Mouse (Mus musculus) neural tube, embryonic 14.5 days (tissue): Measurements from ENCODE around the gene Gm2001. TPM values are rescaled to one million over a fixed set of nuclear protein-coding genes. Genes with fewer than 3 reads are reported as not detected.
"Not testable (repeated sequence)": the region's sequence is repeated elsewhere in the genome, so short reads cannot be mapped to it uniquely, and the experiment has no call there.

Source experiments
- ATAC-seq: fragments of 200-750 bp; cut with Nextera tagmentation; 2 replicates; pipeline ENCODE4 v1.8.0; 2017; ENCODE audit warnings: low read depth, mild to moderate bottlenecking, moderate TSS enrichment, moderate library complexity
- H3K27ac ChIP-seq: fragments of 300-500 bp; sonication (generic); 2 replicates; pipeline ENCODE4 v1.5.1; 2014; ENCODE audit warnings: low read depth, mild to moderate bottlenecking, control low read depth, low read length, moderate library complexity, mixed read lengths
- H3K27me3 ChIP-seq: fragments of 300-500 bp; sonication (generic); 2 replicates; pipeline ENCODE4 v1.6.1; 2014; ENCODE audit warnings: low read length; ENCODE audit not compliant: control insufficient read depth, insufficient read depth
- H3K36me3 ChIP-seq: fragments of 300-500 bp; sonication (generic); 2 replicates; pipeline ENCODE4 v1.6.1; 2014; ENCODE audit warnings: low read length, mixed read lengths; ENCODE audit not compliant: control insufficient read depth, insufficient read depth
- H3K4me1 ChIP-seq: fragments of 300-500 bp; sonication (generic); 2 replicates; pipeline ENCODE4 v1.6.1; 2014; ENCODE audit warnings: low read length; ENCODE audit not compliant: control insufficient read depth, insufficient read depth
- H3K4me2 ChIP-seq: fragments of 300-500 bp; sonication (generic); 2 replicates; pipeline ENCODE4 v1.6.1; 2014; ENCODE audit warnings: mild to moderate bottlenecking, low read depth, low read length, control low read depth
- H3K4me3 ChIP-seq: fragments of 300-500 bp; sonication (generic); 2 replicates; pipeline ENCODE4 v1.5.1; 2014; ENCODE audit warnings: low read depth, low read length, control low read depth, mixed read lengths
- H3K9ac ChIP-seq: fragments of 300-500 bp; sonication (generic); replicated peaks from 2 replicates; pipeline ENCODE4 v1.6.1; 2014; ENCODE audit warnings: low read depth, mild to moderate bottlenecking, control low read depth, low read length, mixed read lengths
- H3K9me3 ChIP-seq: fragments of 300-500 bp; sonication (generic); 2 replicates; pipeline ENCODE4 v1.6.1; 2016; ENCODE audit warnings: low read length; ENCODE audit not compliant: control insufficient read depth
- WGBS: fragments of 180-500 bp; shearing (Covaris S2); extraction: QIAGEN DNeasy Blood & Tissue Kit; methylation state at CpG from one replicate; pipeline ENCODE4 v1.1.7; 2014; 5-methylcytosine and 5-hydroxymethylcytosine counted together
- polyA plus RNA-seq: library from polyadenylated mRNA; unstranded; fragments of >200 nt; fragmentation: Nextera tagmentation; extraction: Ambion mirVana; gene quantifications from 2 replicates; pipeline ENCODE4 v1.2.1, GENCODE M21; 2014

Gene Gm2001
- polyA plus RNA-seq, result not detected in 2 replicates

DNA sequence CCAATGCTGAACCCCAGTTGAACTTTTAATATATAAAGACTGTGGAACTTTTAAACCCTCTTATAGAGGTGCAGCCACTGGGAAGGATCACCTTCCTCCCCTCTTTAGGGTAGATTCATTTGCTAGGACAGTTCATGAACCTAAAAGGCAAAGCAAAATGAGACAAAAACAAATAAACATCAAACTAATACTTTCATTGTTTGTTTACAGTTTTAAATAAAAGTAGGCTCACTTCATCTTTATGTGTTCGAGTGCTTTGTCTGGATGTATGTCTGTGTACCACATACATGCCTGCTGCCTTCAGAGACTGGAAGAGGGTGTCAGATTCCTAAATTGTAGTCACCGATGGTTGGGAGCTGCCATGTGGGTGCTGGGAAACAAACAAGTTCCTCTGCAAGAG is at the start of gene Gm2001:
Gene Gm2001, minus strand, starts transcription at position 101 of the 400 bp plus-strand sequence.
- not testable (repeated sequence) for H3K27ac ChIP-seq, H3K4me1 ChIP-seq, ATAC-seq, H3K4me2 ChIP-seq, H3K36me3 ChIP-seq, H3K27me3 ChIP-seq, H3K9ac ChIP-seq, H3K9me3 ChIP-seq, H3K4me3 ChIP-seq
- 78% methylated on average over 1 of the region's 2 CpGs for WGBS

GRCm38 (mm10) chr12:87873772-87874171 is 31.6 kb upstream of the Gm2001 start, which contains the start of gene Gm2016:
TSS of gene Gm2016 (plus strand) at chr12:87874072.
- not testable (repeated sequence) for ATAC-seq

DNA sequence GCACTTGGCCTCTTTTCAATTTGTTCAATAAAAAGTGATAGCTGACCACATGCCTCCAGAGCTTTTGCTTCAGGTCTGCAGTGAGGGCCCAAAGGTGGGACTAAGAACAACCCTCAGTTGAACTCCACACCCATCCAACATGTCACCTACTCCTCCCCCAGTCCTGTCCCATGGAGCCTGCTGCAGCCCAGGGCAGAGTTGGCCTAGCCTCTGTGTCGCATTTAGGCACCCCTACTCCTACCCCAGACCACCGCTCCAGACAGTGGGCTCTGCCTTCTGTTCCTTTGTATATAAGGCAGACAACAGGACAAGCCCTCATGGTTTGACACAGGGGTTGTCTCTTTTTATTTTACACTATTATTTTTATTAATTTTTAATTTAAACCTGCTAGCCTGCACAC is 21.9 kb upstream of the Gm2001 start:
- not testable (repeated sequence) for H3K4me1 ChIP-seq, H3K27me3 ChIP-seq, H3K9me3 ChIP-seq, H3K27ac ChIP-seq, H3K9ac ChIP-seq, H3K4me3 ChIP-seq, ATAC-seq, H3K36me3 ChIP-seq, H3K4me2 ChIP-seq
- 81% methylated on average over 2 of the region's 2 CpGs for WGBS

More at GRCm38 (mm10) chr12:87873772-87874171, 31.6 kb upstream of the Gm2001 start, which contains the start of gene Gm2016:
- H3K4me2 ChIP-seq, H3K4me1 ChIP-seq, H3K27me3 ChIP-seq, H3K36me3 ChIP-seq, H3K4me3 ChIP-seq, H3K9me3 ChIP-seq, H3K9ac ChIP-seq, H3K27ac ChIP-seq: not testable (repeated sequence)
- 89% methylated on average over 5 of the region's 5 CpGs for WGBS

- H3K27me3 ChIP-seq, H3K27ac ChIP-seq, H3K4me1 ChIP-seq, H3K4me3 ChIP-seq, ATAC-seq, H3K36me3 ChIP-seq, H3K4me2 ChIP-seq, H3K9ac ChIP-seq, H3K9me3 ChIP-seq: not testable (repeated sequence)
- WGBS, result 93% methylated on average over 8 of the region's 11 CpGs
Measured at GRCm38 (mm10) chr12:87863638-87864037, 21.5 kb upstream of the Gm2001 start.

- not testable (repeated sequence) for ATAC-seq, H3K4me2 ChIP-seq, H3K4me3 ChIP-seq, H3K36me3 ChIP-seq, H3K9ac ChIP-seq, H3K4me1 ChIP-seq, H3K27me3 ChIP-seq, H3K27ac ChIP-seq, H3K9me3 ChIP-seq
- 85% methylated on average over 23 of the region's 23 CpGs for WGBS
Measured at GRCm38 (mm10) chr12:87861740-87862692, 19.9 kb upstream of the Gm2001 start.

DNA sequence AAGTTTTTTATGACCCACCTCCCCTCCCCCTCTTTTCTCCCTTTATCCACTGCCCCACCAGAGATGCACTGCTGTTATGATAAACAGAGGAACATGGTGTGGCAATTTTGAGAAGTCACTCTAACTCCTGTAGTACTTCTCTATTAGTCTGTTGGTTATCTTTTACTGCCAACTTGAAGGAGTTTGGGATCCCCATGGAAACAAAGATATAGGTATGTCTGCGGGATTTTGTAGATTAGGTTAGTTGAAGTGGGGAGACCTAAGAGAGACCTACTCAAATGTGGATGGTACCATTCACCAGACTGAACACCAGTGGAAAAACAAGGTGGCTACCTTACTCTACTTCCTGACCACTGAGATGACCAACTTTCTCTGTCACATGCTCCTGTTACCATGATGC is 13.9 kb upstream of the Gm2001 start:
- WGBS, result 79% methylated on average over 1 of the region's 1 CpGs
- H3K36me3 ChIP-seq, H3K9me3 ChIP-seq, H3K4me1 ChIP-seq, H3K27me3 ChIP-seq, H3K27ac ChIP-seq, H3K4me2 ChIP-seq, H3K4me3 ChIP-seq, H3K9ac ChIP-seq, ATAC-seq: not testable (repeated sequence)

- not testable (repeated sequence) for H3K9me3 ChIP-seq, H3K9ac ChIP-seq, H3K4me2 ChIP-seq, H3K4me3 ChIP-seq, H3K36me3 ChIP-seq, ATAC-seq, H3K27ac ChIP-seq, H3K27me3 ChIP-seq, H3K4me1 ChIP-seq
- WGBS, result no CpG with 5 or more reads among the region's 2 CpGs
Measured at GRCm38 (mm10) chr12:87850657-87851056, 8.5 kb upstream of the Gm2001 start.

DNA sequence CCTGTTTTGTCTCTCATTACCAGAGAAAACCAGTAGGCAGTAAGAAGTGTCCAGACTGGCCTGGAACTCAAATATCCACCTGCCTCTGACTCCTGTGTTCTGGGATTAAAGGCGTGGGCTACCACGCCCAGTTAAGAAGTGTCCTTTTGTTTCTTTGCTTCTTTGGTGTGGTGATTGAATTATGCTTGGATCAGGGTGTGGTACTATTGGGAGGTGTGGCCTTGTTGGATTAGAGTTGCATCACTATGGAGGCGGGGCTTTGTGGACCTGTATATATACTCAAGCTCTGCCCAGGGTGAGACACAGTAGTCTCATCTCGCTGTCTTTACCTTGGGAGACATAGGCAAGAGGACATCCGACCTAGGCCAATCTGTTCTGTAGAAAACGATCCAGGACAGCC is 25.9 kb downstream of the Gm2001 start, which contains the start of gene BB287469:
Gene BB287469, plus strand, starts transcription at position 301 of the 400 bp plus-strand sequence.
- not testable (repeated sequence) for H3K4me1 ChIP-seq, H3K9ac ChIP-seq, H3K9me3 ChIP-seq, H3K36me3 ChIP-seq, H3K4me2 ChIP-seq, ATAC-seq, H3K27me3 ChIP-seq, H3K27ac ChIP-seq, H3K4me3 ChIP-seq
- 86% methylated on average over 3 of the region's 6 CpGs for WGBS

GRCm38 (mm10) chr12:87797971-87798370 is 44.2 kb downstream of the Gm2001 start:
- not testable (repeated sequence) for H3K4me1 ChIP-seq, H3K4me2 ChIP-seq, H3K9me3 ChIP-seq, H3K36me3 ChIP-seq, H3K27ac ChIP-seq, ATAC-seq, H3K27me3 ChIP-seq, H3K9ac ChIP-seq, H3K4me3 ChIP-seq
- 91% methylated on average over 5 of the region's 5 CpGs for WGBS
